Mouse (Mus musculus): ENCODE results near the gene Helq. TPM values are rescaled to one million over a fixed set of nuclear protein-coding genes. Genes with fewer than 3 reads are reported as not detected.

Gene Helq
- polyA plus RNA-seq, 1 experiment from 2014 or later = 13.1 TPM

GRCm38 (mm10) chr5:100820483-100821184 is 22.2 kb upstream of the Helq start, which contains the start of gene Abraxas1:
Gene Abraxas1, minus strand, starts transcription at chr5:100820965.
- 0 out of 2 replicates have a peak, but pooled peaks cover 3% of the 10 kb centered on the region for H3K4me1 ChIP-seq (ENCODE audit: control insufficient read depth, insufficient read depth, low read length)
- H3K9ac ChIP-seq (ENCODE audit: low read depth, low read length) = peak within 1 kb of the TSS; percentile 99
- peaks cover 2% of the 10 kb centered on the region; the same call in 1 of the 2 replicates for H3K36me3 ChIP-seq (ENCODE audit: control insufficient read depth, insufficient read depth, low read length)
- WGBS (ENCODE audit: insufficient replicate concordance) = under 1% methylated on average over 63 of the region's 63 CpGs
- H3K27ac ChIP-seq (ENCODE audit: low read depth, low read length) = peak within 1 kb of the TSS; percentile 87
- no peaks in the 10 kb centered on the region for H3K9me3 ChIP-seq (replicated peaks; ENCODE audit: control insufficient read depth, low read length)
- peak within 1 kb of the TSS; percentile 93 for H3K4me2 ChIP-seq
- peak; percentile 96 for ATAC-seq (replicated peaks; ENCODE audit: insufficient number of reproducible peaks, low FRiP score, low TSS enrichment)
- H3K4me3 ChIP-seq (ENCODE audit: low read depth, low read length) = peak within 1 kb of the TSS; percentile 83
- no peaks in the 10 kb centered on the region for H3K27me3 ChIP-seq (ENCODE audit: control insufficient read depth, insufficient read depth, low read length)

DNA sequence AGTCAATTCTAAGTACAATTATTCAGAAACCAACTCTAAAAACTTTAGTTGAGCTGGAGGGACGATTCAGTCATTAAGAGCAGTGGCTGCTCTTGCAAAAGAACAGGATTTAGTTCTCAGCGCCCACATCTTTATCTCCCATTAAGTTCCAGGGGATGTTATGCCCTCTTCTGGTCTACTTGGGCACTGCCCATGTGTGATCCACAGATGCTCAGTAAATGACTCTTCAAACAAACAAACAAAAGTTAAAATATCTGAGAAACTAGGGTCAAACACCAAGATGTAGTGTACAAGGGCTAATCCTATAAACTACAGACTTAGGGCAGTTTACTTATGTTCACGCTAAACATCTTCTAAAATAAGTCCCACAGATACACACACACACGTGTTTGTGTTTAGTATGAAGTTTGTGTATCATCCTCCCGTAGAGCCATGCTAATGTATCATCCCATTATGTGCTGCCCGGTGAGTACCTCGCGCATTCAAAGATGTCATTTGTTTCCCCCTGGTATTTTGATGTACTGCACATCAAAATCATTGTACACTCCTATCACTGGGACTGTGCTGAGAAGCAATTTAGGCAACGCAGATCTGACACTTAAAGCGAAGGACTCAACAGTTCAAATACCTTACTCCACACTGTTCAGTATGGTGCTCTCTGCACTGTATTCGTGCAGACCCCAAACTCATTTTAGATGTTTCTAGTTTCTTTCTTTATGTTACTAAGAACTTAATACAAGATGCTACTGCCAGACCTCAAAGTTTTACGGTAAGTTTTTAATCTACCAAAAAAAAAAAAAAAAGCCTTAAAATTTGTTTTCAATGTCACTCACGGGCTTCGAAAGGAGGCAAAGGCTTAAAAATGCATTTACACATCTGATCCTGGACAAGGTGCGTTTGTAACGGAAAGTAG is 21.4 kb upstream of the Helq start:
- H3K36me3 ChIP-seq (ENCODE audit: control insufficient read depth, insufficient read depth, low read length) = peaks cover 2% of the 10 kb centered on the region; the same call in 1 of the 2 replicates
- no peaks in the 10 kb centered on the region for H3K9me3 ChIP-seq (replicated peaks; ENCODE audit: control insufficient read depth, low read length)
- 0 out of 2 replicates have a peak, but pooled peaks cover 3% of the 10 kb centered on the region for H3K4me1 ChIP-seq (ENCODE audit: control insufficient read depth, insufficient read depth, low read length)
- peak overlapping the region; percentile 83 for H3K4me3 ChIP-seq (ENCODE audit: low read depth, low read length)
- no peak for ATAC-seq (replicated peaks; ENCODE audit: insufficient number of reproducible peaks, low FRiP score, low TSS enrichment)
- H3K4me2 ChIP-seq = peak overlapping the region; percentile 93
- peak overlapping the region; percentile 87 for H3K27ac ChIP-seq (ENCODE audit: low read depth, low read length)
- H3K27me3 ChIP-seq (ENCODE audit: control insufficient read depth, insufficient read depth, low read length) = no peaks in the 10 kb centered on the region
- H3K9ac ChIP-seq (ENCODE audit: low read depth, low read length) = peak overlapping the region; percentile 99
- 30% methylated on average over 16 of the region's 16 CpGs for WGBS (ENCODE audit: insufficient replicate concordance)

DNA sequence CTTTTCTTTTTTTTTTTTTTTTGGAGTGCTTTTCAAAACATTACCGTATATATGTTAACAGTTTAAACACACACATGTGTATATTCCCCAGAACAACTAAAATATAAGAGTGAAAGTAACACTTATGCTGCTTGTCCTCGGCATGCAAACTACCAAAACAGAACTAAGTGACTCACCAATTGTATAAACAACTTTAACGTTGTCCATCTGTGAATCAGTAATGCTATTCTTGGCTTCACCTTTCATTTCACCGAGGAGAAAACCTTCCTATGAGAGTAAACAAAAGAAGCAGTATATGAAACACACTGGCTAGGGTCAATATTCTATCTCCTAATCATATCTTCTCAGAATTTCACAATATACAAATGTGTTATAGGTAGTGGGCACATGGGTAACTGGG is 19.9 kb upstream of the Helq start:
- H3K4me3 ChIP-seq (ENCODE audit: low read depth, low read length) = no peak overlapping the region
- 0 out of 2 replicates have a peak, but pooled peaks cover 3% of the 10 kb centered on the region for H3K4me1 ChIP-seq (ENCODE audit: control insufficient read depth, insufficient read depth, low read length)
- peaks cover 7% of the 10 kb centered on the region for H3K36me3 ChIP-seq (ENCODE audit: control insufficient read depth, insufficient read depth, low read length)
- ATAC-seq (replicated peaks; ENCODE audit: insufficient number of reproducible peaks, low FRiP score, low TSS enrichment) = no peak
- H3K27me3 ChIP-seq (ENCODE audit: control insufficient read depth, insufficient read depth, low read length) = no peaks in the 10 kb centered on the region
- H3K9me3 ChIP-seq (replicated peaks; ENCODE audit: control insufficient read depth, low read length) = no peaks in the 10 kb centered on the region
- no peak overlapping the region for H3K27ac ChIP-seq (ENCODE audit: low read depth, low read length)
- H3K4me2 ChIP-seq = no peak overlapping the region
- no peak overlapping the region for H3K9ac ChIP-seq (ENCODE audit: low read depth, low read length)
- 77% methylated on average over 4 of the region's 4 CpGs for WGBS (ENCODE audit: insufficient replicate concordance)

GRCm38 (mm10) chr5:100794084-100794483 is 4.3 kb downstream of the Helq start:
- Histone ChIP-seq H3K36me3 (ENCODE audit: control insufficient read depth, insufficient read depth, low read length) (peaks cover 20% of the 10 kb centered on the region), H3K9ac (ENCODE audit: low read depth, low read length) (no peak overlapping the region), H3K27me3 (ENCODE audit: control insufficient read depth, insufficient read depth, low read length) (no peaks in the 10 kb centered on the region), H3K4me1 (ENCODE audit: control insufficient read depth, insufficient read depth, low read length) (0 out of 2 replicates have a peak, but pooled peaks cover 2% of the 10 kb centered on the region), H3K4me3 (ENCODE audit: low read depth, low read length) (no peak overlapping the region), H3K4me2 (no peak overlapping the region), H3K9me3 (replicated peaks; ENCODE audit: control insufficient read depth, low read length) (no peaks in the 10 kb centered on the region), H3K27ac (ENCODE audit: low read depth, low read length) (no peak overlapping the region)
- ATAC-seq (replicated peaks; ENCODE audit: insufficient number of reproducible peaks, low FRiP score, low TSS enrichment) = no peak
- 80% methylated on average over 5 of the region's 5 CpGs for WGBS (ENCODE audit: insufficient replicate concordance)

GRCm38 (mm10) chr5:100792261-100792660 is 6.1 kb downstream of the Helq start:
- Histone ChIP-seq H3K27me3 (ENCODE audit: control insufficient read depth, insufficient read depth, low read length) (no peaks in the 10 kb centered on the region), H3K4me1 (ENCODE audit: control insufficient read depth, insufficient read depth, low read length) (no peaks in the 10 kb centered on the region), H3K9me3 (replicated peaks; ENCODE audit: control insufficient read depth, low read length) (no peaks in the 10 kb centered on the region), H3K4me3 (ENCODE audit: low read depth, low read length) (no peak overlapping the region), H3K4me2 (no peak overlapping the region), H3K36me3 (ENCODE audit: control insufficient read depth, insufficient read depth, low read length) (peaks cover 20% of the 10 kb centered on the region), H3K27ac (ENCODE audit: low read depth, low read length) (no peak overlapping the region), H3K9ac (ENCODE audit: low read depth, low read length) (no peak overlapping the region)
- ATAC-seq (replicated peaks; ENCODE audit: insufficient number of reproducible peaks, low FRiP score, low TSS enrichment) = no peak
- 89% methylated on average over 7 of the region's 7 CpGs for WGBS (ENCODE audit: insufficient replicate concordance)

DNA sequence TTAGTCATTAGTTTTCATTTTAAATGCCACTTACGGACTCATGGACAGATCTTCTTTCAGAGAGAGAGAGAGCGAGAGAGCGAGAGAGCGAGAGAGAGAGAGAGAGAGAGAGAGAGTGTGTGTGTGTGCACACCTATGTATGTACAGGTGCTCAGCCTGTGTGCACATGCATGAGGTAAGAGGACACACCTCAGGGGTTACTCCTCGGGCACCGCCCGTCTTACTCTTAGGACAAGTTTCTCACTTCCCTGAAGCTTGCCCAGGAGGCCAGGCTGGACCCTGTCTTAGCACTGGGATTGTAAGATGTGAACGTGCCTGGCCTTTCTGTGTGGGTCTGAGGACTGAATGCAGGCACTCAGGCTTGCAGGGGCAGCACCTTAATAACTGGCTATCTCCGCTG is 10.9 kb downstream of the Helq start:
- no peak for ATAC-seq (replicated peaks; ENCODE audit: insufficient number of reproducible peaks, low FRiP score, low TSS enrichment)
- WGBS (ENCODE audit: insufficient replicate concordance) = 90% methylated on average over 9 of the region's 9 CpGs

GRCm38 (mm10) chr5:100779002-100779401 is 19.4 kb downstream of the Helq start:
- no peak for ATAC-seq (replicated peaks; ENCODE audit: insufficient number of reproducible peaks, low FRiP score, low TSS enrichment)
- H3K4me1 ChIP-seq (ENCODE audit: control insufficient read depth, insufficient read depth, low read length) = peaks cover 3% of the 10 kb centered on the region; the same call in 1 of the 2 replicates
- no peak overlapping the region for H3K9ac ChIP-seq (ENCODE audit: low read depth, low read length)
- no peaks in the 10 kb centered on the region for H3K9me3 ChIP-seq (replicated peaks; ENCODE audit: control insufficient read depth, low read length)
- no peak overlapping the region for H3K4me3 ChIP-seq (ENCODE audit: low read depth, low read length)
- peaks cover 15% of the 10 kb centered on the region for H3K36me3 ChIP-seq (ENCODE audit: control insufficient read depth, insufficient read depth, low read length)
- 95% methylated on average over 13 of the region's 13 CpGs for WGBS (ENCODE audit: insufficient replicate concordance)
- no peaks in the 10 kb centered on the region for H3K27me3 ChIP-seq (ENCODE audit: control insufficient read depth, insufficient read depth, low read length)
- H3K4me2 ChIP-seq = no peak overlapping the region
- no peak overlapping the region for H3K27ac ChIP-seq (ENCODE audit: low read depth, low read length)

More for the DNA sequence above, 10.9 kb downstream of the Helq start:
- Histone ChIP-seq H3K36me3 (ENCODE audit: control insufficient read depth, insufficient read depth, low read length) (peaks cover 17% of the 10 kb centered on the region), H3K9ac (ENCODE audit: low read depth, low read length) (no peak overlapping the region), H3K4me1 (ENCODE audit: control insufficient read depth, insufficient read depth, low read length) (no peaks in the 10 kb centered on the region), H3K9me3 (replicated peaks; ENCODE audit: control insufficient read depth, low read length) (no peaks in the 10 kb centered on the region), H3K27me3 (ENCODE audit: control insufficient read depth, insufficient read depth, low read length) (no peaks in the 10 kb centered on the region), H3K4me3 (ENCODE audit: low read depth, low read length) (no peak overlapping the region), H3K4me2 (no peak overlapping the region), H3K27ac (ENCODE audit: low read depth, low read length) (no peak overlapping the region)

GRCm38 (mm10) chr5:100776900-100777299 is 21.5 kb downstream of the Helq start:
- Histone ChIP-seq H3K4me3 (ENCODE audit: low read depth, low read length) (no peak overlapping the region), H3K4me1 (ENCODE audit: control insufficient read depth, insufficient read depth, low read length) (peaks cover 3% of the 10 kb centered on the region; the same call in 1 of the 2 replicates), H3K4me2 (no peak overlapping the region), H3K9ac (ENCODE audit: low read depth, low read length) (no peak overlapping the region), H3K27me3 (ENCODE audit: control insufficient read depth, insufficient read depth, low read length) (no peaks in the 10 kb centered on the region), H3K36me3 (ENCODE audit: control insufficient read depth, insufficient read depth, low read length) (peaks cover 14% of the 10 kb centered on the region; the same call in 1 of the 2 replicates), H3K9me3 (replicated peaks; ENCODE audit: control insufficient read depth, low read length) (no peaks in the 10 kb centered on the region), H3K27ac (ENCODE audit: low read depth, low read length) (0 out of 2 replicates have a peak overlapping the region, but pooled peaks have one; percentile 35)
- WGBS (ENCODE audit: insufficient replicate concordance) = 72% methylated on average over 5 of the region's 5 CpGs
- no peak for ATAC-seq (replicated peaks; ENCODE audit: insufficient number of reproducible peaks, low FRiP score, low TSS enrichment)

All from heart, embryonic 11.5 days (tissue).